Mouse (Mus musculus): ENCODE measurements around the gene 4921539E11Rik. TPM values are rescaled to one million over a fixed set of nuclear protein-coding genes. Genes with fewer than 3 reads are reported as not detected.
A peak's percentile ranks its signal among the peaks of the same experiment; 100 is the strongest.

4921539E11Rik gene
- polyA plus RNA-seq, 1 experiment from 2014 or later, result not detected

DNA sequence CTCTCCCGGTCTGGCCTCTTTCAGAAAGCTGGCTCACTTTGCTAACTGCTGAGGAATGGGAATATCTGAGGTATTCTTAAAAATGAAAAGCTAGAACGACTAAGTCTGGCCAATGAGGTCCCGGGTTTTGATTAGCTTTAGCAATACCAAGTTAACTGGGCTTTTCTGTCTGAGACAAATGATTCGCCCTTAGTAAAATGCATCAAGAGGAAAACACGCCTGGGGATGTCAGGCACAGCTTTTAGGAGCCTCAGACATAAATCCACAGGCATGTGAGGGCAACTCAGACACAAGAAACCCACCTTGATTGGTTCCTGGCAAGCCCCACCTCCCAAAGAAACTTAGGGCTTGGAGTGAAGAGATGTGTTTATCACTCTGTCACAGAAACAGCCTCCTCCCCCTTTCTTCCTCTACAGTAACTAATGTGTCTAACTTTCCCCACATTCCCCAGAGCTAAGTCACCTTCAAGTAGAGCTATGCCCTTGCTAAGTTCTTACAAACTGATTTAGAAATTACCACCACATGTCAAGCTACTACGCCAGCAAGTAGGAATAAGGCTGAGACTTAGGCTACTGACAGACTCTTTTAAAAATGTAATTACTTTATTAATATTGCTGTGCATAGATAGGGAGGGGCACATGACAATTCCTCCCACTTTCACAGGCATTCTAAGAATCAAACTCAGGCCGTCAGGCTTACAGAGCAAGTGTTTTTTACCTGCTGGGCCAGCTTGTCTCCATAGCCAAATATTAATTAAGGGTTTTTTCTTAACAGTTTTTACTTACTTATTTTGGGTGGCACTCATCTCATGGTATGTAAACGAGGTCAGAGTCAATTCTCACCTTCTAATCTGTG is 101.7 kb downstream of the 4921539E11Rik start:
- H3K36me3 ChIP-seq (ENCODE audit: insufficient read depth, low read length), result 0 out of 2 replicates have a peak, but pooled peaks cover 2% of the 10 kb centered on the region
- 84% methylated on average over 8 of the region's 8 CpGs for WGBS

More for the DNA sequence above, 101.7 kb downstream of the 4921539E11Rik start:
- H3K9me3 ChIP-seq (ENCODE audit: low read length), result no peaks in the 10 kb centered on the region
- H3K9ac ChIP-seq (replicated peaks; ENCODE audit: low read depth), result no peak overlapping the region
- H3K4me3 ChIP-seq (ENCODE audit: low read depth, low read length), result no peak overlapping the region
- TF ChIP-seq EP300 (IDR thresholded peaks at IDR 0.05) (no peak), CTCF (IDR thresholded peaks at IDR 0.05) (no peak)
- ATAC-seq, result no peak
- peak; percentile 19 for DNase-seq (ENCODE audit: low spot score)
- no peaks in the 10 kb centered on the region for H3K27me3 ChIP-seq (replicated peaks; ENCODE audit: insufficient read depth, low read length)
- H3K27ac ChIP-seq (ENCODE audit: low read length), result no peak overlapping the region
- no peaks in the 10 kb centered on the region for H3K4me1 ChIP-seq (ENCODE audit: insufficient read depth, low read depth, low read length)
- H3K4me2 ChIP-seq (replicated peaks; ENCODE audit: low read depth, low read length), result no peak overlapping the region

Other genes with a start within 250 kb of the 4921539E11Rik start
- 47.1 and 49.2 TPM in 2 replicates for gene Mier1, start 176.5 kb downstream of the 4921539E11Rik start, polyA plus RNA-seq (2015; fragmentation: Nextera tagmentation; extraction: Ambion mirVana)
- 2.8 and 5.3 TPM in 2 replicates for gene Wdr78, start 176.3 kb downstream of the 4921539E11Rik start, polyA plus RNA-seq (2015; fragmentation: Nextera tagmentation; extraction: Ambion mirVana)
- gene Slc35d1, start 75.7 kb downstream of the 4921539E11Rik start, polyA plus RNA-seq (2015; fragmentation: Nextera tagmentation; extraction: Ambion mirVana), result 4.9 and 5.3 TPM in 2 replicates
- 20.3 and 20.7 TPM in 2 replicates for gene Oma1, start 22.9 kb upstream of the 4921539E11Rik start, polyA plus RNA-seq (2015; fragmentation: Nextera tagmentation; extraction: Ambion mirVana)